Mouse (Mus musculus) layer of hippocampus, adult 8-10 months (tissue): ENCODE data around the gene Olfr12. TPM values are rescaled to one million over a fixed set of nuclear protein-coding genes. Genes with fewer than 3 reads are reported as not detected.

Experiments
- total RNA-seq, 4 experiments: library from RNA; stranded (reverse); gene quantifications; 2 replicates each; pipeline ENCODE4 v1.2.4; 2022

Gene Olfr12
- total RNA-seq, 4 experiments from 2014 or later = 0.08 TPM; not detected in 3

Other genes with a start within 250 kb of the Olfr12 start
- gene Ndufa10, start 143.9 kb upstream of the Olfr12 start, total RNA-seq = 100 to 1,000 TPM; 244 to 286 (median 261) TPM
- gene Olfr1416, start 132.7 kb upstream of the Olfr12 start, total RNA-seq = not detected
- gene Olfr1415, start 121.7 kb upstream of the Olfr12 start, total RNA-seq = not detected
- not detected for gene Olfr1414, start 99.1 kb upstream of the Olfr12 start, total RNA-seq
- not detected for gene Olfr1413, start 46.5 kb upstream of the Olfr12 start, total RNA-seq
- not detected for gene Olfr1412, start 32.0 kb upstream of the Olfr12 start, total RNA-seq
- not detected for gene Olfr1411, start 23.4 kb upstream of the Olfr12 start, total RNA-seq
- not detected for gene Olfr1410, start 12.0 kb upstream of the Olfr12 start, total RNA-seq
- gene Cops9, start 24.2 kb downstream of the Olfr12 start, total RNA-seq = 100 to 1,000 TPM; 287 to 341 (median 310) TPM
- gene Otos, start 31.1 kb downstream of the Olfr12 start, total RNA-seq = 1 to 10 TPM in 3 of 4 experiments, under 1 TPM in 1; 0.51 to 2.3 (median 1.8) TPM
- 100 to 1,000 TPM; 120 to 145 (median 132) TPM for gene Gpc1, start 213.9 kb downstream of the Olfr12 start, total RNA-seq